Mouse (Mus musculus) heart, embryonic 10.5 days (tissue): ENCODE data around the gene Chrm3. TPM values are rescaled to one million over a fixed set of nuclear protein-coding genes. Genes with fewer than 3 reads are reported as not detected.
"Not testable (repeated sequence)": the region's sequence is repeated elsewhere in the genome, so short reads cannot be mapped to it uniquely, and the experiment has no call there.

Experiments
- DNase-seq: peaks from one replicate; pipeline ENCODE4 v3.0.0-alpha.2; 2017; ENCODE audit warnings: low spot score
- H3K27ac ChIP-seq: fragments of 300-500 bp; sonication (generic); 2 replicates; pipeline ENCODE4 v1.5.1; 2016; ENCODE audit warnings: mild to moderate bottlenecking
- H3K27me3 ChIP-seq: fragments of 300-500 bp; sonication (generic); 2 replicates; pipeline ENCODE4 v1.6.1; 2016; ENCODE audit warnings: mild to moderate bottlenecking; ENCODE audit not compliant: poor library complexity, insufficient read depth, severe bottlenecking
- H3K36me3 ChIP-seq: fragments of 300-500 bp; sonication (generic); 2 replicates; pipeline ENCODE4 v1.6.1; 2016; ENCODE audit warnings: mild to moderate bottlenecking, moderate library complexity
- H3K4me1 ChIP-seq: fragments of 300-500 bp; sonication (generic); 2 replicates; pipeline ENCODE4 v1.6.1; 2016; ENCODE audit warnings: mild to moderate bottlenecking
- H3K4me3 ChIP-seq: fragments of 300-500 bp; sonication (generic); 2 replicates; pipeline ENCODE4 v1.5.1; 2016; ENCODE audit warnings: mild to moderate bottlenecking, moderate library complexity
- H3K9me3 ChIP-seq: fragments of 300-500 bp; sonication (generic); 2 replicates; pipeline ENCODE4 v1.6.1; 2016; ENCODE audit warnings: mild to moderate bottlenecking, moderate library complexity
- WGBS: fragments of 180-500 bp; shearing (Covaris S2); methylation state at CpG from one replicate; pipeline ENCODE4 v1.1.7; 2016; 5-methylcytosine and 5-hydroxymethylcytosine counted together
- polyA plus RNA-seq: library from polyadenylated mRNA; unstranded; fragments of >200 nt; fragmentation: Nextera tagmentation; extraction: Ambion mirVana; gene quantifications from 2 replicates; pipeline ENCODE4 v1.2.1, GENCODE M21; 2016

Chrm3 gene
- polyA plus RNA-seq, 1 experiment from 2014 or later, result 0.39 TPM

DNA sequence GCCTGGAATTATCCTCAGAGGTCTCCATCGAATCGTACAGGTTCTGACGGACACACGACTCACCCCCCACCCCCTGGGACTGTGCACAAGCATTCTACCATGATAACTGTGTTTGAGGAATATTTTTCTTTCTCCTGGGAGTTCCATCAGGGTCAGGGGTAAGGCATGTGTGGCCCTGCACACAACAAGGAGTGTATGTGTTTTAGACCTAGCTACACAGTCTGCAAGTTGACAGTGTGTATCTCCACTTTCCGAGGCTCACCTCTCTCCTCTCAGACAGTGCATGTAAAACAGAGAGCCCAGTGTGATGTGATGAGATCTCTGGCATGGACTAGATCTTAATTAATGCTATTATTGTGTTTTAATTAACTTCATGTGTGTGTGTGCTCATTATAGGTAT lies 472.4 kb downstream of the Chrm3 start:
- Histone ChIP-seq H3K4me1 (no peaks in the 10 kb centered on the region), H3K27me3 (no peaks in the 10 kb centered on the region), H3K27ac (no peak overlapping the region), H3K9me3 (no peaks in the 10 kb centered on the region), H3K36me3 (no peaks in the 10 kb centered on the region), H3K4me3 (no peak overlapping the region)
- 76% methylated on average over 5 of the region's 5 CpGs for WGBS
- DNase-seq, result no peak

DNA sequence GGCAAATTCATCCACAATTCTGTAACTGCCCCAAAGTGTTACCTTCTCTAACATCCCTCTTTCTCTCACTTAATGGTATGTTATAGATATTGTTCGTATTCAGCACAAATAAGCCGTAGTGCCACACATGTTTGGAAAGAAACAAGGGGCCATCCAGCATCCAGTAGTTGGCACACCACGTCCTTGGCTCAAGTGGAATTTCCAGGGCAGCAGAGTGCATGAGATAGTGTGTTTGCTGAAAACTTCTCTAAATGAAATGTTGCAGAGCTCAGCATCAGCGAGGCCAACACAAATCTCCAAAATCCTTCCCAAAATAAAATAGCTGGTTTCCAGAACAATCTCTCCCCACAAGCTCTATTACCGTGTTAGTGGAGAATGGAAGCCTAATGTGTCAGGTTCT lies 473.4 kb downstream of the Chrm3 start:
- no peak overlapping the region for H3K27ac ChIP-seq
- no peaks in the 10 kb centered on the region for H3K9me3 ChIP-seq
- WGBS, result 85% methylated on average over 5 of the region's 5 CpGs
- no peaks in the 10 kb centered on the region for H3K36me3 ChIP-seq
- no peaks in the 10 kb centered on the region for H3K27me3 ChIP-seq
- H3K4me3 ChIP-seq, result no peak overlapping the region
- no peak for DNase-seq
- H3K4me1 ChIP-seq, result no peaks in the 10 kb centered on the region

DNA sequence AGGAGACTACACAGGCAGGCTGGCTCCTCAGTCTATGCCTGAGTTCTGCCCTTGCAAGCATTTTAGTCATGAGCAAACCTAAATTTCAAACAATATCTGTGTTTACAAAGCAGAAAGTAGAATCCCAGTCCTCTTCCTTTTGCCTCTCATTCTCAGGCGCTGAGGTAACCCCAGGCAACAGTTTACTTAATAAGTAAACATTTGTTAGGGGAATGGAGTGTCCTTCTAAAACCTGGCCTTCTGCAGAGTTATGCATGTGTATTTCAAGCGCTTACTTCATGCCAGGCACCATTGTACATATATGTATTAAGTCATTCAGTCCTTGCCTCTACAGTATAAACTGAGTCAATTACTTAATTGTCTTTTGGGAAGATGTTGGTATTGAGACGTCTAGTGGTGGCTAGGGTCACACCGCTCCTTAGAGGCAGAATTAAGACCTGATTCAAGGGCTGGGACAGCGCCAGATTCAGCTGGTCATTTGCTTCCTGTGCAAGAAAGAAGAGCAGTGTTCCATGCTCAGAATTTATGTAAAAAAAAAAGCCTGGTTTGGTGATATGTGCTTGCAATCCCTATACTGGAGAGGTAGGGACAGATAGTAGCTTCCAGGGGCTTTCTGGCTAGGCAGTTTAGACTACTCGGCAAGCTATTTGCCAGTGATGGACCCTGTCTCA lies 474.0 kb downstream of the Chrm3 start:
- DNase-seq, result no peak
- H3K4me1 ChIP-seq, result no peaks in the 10 kb centered on the region
- H3K36me3 ChIP-seq, result no peaks in the 10 kb centered on the region
- no peak overlapping the region for H3K27ac ChIP-seq
- WGBS, result 73% methylated on average over 6 of the region's 6 CpGs
- no peak overlapping the region for H3K4me3 ChIP-seq
- no peaks in the 10 kb centered on the region for H3K27me3 ChIP-seq
- no peaks in the 10 kb centered on the region for H3K9me3 ChIP-seq

DNA sequence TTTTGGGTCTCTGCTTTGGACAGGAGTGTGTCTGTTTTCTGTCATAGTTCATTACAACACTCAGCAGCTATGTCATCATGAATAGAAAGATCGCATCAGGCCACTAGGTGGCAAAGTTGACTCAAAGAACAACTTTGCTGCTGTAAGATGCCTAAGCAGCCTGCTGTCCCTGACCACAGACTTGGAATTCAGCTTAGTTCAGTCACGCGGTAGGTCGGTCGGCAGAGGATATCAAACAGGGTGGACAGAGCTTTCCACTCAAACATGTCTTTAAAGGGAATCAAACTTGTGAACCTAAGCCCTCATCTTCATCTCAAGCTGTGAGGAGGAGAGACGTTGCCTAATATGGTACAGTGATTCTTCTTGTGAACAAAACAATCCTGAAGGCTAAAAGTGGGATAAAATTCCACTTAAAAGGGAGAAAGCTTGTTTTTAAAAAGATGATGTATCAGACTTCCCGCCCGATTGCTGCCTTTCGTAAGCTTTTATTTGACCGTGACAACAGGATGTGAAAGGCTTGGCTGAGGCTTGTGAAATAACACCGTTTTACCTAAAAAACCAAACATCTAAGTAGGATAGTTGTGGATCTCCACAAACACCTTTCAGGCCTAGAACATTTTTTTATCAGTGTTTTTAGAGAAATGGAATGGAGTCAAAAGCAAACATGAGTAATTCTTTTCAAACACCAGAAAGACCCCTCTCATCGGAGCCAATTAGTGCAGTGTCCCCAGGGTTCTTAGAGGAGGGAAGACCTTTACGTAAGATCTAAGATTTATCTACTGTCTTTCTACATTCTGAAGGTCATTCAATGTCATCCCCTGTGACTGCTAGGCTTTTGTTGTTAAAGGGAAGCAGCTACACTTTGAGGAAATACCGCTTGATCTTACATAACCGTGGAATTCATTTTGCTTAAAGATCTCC lies 478.0 kb downstream of the Chrm3 start:
- WGBS, result 49% methylated on average over 15 of the region's 15 CpGs
- no peaks in the 10 kb centered on the region for H3K27me3 ChIP-seq
- H3K36me3 ChIP-seq, result no peaks in the 10 kb centered on the region
- peak; percentile 87 for DNase-seq
- H3K27ac ChIP-seq, result no peak overlapping the region
- no peaks in the 10 kb centered on the region for H3K9me3 ChIP-seq
- H3K4me3 ChIP-seq, result no peak overlapping the region
- H3K4me1 ChIP-seq, result no peaks in the 10 kb centered on the region

DNA sequence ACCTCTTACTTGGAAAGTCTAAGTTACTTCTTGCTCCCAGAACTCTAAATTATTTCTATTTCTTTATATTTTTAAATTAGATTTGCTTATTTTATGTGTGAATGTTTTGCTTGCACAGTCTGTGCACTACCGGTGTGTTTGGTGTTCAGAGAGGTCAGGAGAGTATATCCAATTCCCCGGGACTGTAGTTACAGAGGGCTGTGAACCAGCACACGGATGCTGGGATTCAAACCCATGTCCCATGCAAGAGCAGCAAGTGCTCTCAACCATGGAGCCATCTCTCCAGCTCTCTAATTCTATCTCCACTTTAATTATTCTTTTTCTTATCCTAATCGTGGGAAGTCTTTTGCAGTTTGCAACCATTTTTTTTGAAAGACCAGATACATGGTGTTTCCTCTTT lies 478.7 kb downstream of the Chrm3 start:
- DNase-seq, result no peak

DNA sequence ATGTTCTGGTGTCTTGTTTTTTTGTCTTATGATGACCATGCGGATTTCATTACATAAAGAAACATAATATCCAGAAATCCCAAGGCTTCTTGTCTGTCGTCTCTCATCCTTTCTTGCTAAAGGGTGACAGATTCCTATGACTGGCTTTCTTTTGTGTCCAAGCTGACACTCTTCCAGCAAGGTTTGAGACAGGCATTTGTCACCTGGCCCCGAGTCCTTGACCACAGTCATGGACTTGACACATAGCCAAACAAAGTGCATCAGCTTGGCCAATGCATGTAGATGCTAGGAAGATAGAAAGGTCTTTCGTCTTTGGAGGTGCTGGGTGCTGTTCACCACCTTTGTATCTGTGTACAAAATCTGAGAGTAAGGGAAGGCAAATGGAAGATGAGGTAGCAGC lies 480.2 kb downstream of the Chrm3 start:
- Histone ChIP-seq H3K36me3 (no peaks in the 10 kb centered on the region), H3K4me3 (no peak overlapping the region), H3K4me1 (no peaks in the 10 kb centered on the region), H3K9me3 (no peaks in the 10 kb centered on the region), H3K27ac (no peak overlapping the region), H3K27me3 (no peaks in the 10 kb centered on the region)
- 70% methylated on average over 4 of the region's 4 CpGs for WGBS
- DNase-seq, result no peak

More for the DNA sequence above, 478.7 kb downstream of the Chrm3 start:
- Histone ChIP-seq H3K9me3 (no peaks in the 10 kb centered on the region), H3K4me1 (no peaks in the 10 kb centered on the region), H3K27ac (no peak overlapping the region), H3K4me3 (no peak overlapping the region), H3K27me3 (no peaks in the 10 kb centered on the region), H3K36me3 (no peaks in the 10 kb centered on the region)
- 42% methylated on average over 4 of the region's 4 CpGs for WGBS

DNA sequence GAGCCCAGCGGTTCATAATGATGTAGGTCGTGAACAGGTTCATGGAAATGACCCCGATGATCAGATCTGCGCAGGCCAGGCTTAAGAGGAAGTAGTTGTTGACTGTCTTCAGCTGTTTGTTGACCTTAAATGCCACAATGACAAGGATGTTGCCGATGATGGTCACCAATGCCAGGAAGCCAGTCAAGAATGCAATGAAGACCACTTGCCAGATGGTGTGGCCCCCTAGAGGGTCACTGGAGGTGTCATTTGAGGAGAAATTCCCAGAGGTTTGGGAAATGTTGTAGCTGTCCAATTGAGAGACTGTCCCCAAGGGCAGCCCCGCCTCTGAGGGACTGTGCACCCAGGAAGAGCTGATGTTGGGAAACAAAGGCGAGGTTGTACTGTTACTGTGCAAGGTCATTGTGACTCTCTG lies 482.0 kb downstream of the Chrm3 start:
- Histone ChIP-seq H3K36me3 (no peaks in the 10 kb centered on the region), H3K27me3 (no peaks in the 10 kb centered on the region), H3K27ac (no peak overlapping the region), H3K9me3 (no peaks in the 10 kb centered on the region), H3K4me1 (no peaks in the 10 kb centered on the region), H3K4me3 (no peak overlapping the region)
- DNase-seq, result no peak
- 80% methylated on average over 7 of the region's 7 CpGs for WGBS

DNA sequence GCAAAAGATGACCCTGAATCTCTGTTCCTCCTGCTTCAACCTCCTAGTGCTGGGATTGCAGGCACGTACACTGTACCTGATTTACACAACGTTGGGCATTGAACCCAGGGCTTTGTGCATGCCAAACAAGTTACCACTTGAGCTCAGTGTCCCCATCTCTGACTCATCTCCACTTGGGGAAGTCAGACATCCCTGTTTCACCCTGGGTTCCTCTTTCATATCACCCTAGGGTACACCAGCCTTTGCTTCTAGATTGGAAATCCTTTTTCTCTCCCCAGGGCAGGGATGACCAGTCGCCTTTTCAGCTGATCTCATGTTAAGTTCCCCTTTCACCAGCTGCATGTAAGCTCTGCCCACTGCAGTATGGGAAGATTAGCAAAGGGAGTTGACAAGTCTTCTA lies 487.3 kb downstream of the Chrm3 start:
- Histone ChIP-seq H3K27me3 (no peaks in the 10 kb centered on the region), H3K4me1 (no peaks in the 10 kb centered on the region), H3K9me3 (no peaks in the 10 kb centered on the region), H3K36me3 (no peaks in the 10 kb centered on the region), H3K27ac (no peak overlapping the region), H3K4me3 (no peak overlapping the region)
- no peak for DNase-seq
- WGBS, result 68% methylated on average over 3 of the region's 3 CpGs

DNA sequence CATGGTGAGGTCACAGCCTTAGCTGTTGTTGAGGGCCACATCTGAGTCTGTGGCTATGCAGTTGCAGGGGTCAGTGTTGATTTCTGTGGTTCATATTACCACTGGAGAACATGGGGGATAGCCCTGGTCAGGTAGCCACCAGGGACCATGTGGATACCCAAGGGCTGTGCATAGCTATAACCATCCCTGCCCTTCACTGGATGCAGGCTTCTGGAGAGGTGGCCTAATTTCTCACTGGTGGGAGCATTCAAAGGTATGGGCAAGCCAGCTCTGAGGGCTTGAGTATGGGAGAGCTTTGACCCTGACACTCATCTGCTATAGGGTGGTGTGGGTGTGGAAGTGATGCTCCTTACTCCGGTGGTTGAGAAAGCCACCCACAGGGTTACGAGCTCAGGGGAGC lies 494.5 kb downstream of the Chrm3 start:
- Histone ChIP-seq H3K4me1 (no peaks in the 10 kb centered on the region), H3K4me3 (no peak overlapping the region), H3K27me3 (no peaks in the 10 kb centered on the region), H3K27ac (no peak overlapping the region), H3K36me3 (no peaks in the 10 kb centered on the region), H3K9me3 (no peaks in the 10 kb centered on the region)
- whole genome bisulfite sequencing, result 85% methylated on average over 2 of the region's 2 CpGs
- DNase-seq, result peak; percentile 46

DNA sequence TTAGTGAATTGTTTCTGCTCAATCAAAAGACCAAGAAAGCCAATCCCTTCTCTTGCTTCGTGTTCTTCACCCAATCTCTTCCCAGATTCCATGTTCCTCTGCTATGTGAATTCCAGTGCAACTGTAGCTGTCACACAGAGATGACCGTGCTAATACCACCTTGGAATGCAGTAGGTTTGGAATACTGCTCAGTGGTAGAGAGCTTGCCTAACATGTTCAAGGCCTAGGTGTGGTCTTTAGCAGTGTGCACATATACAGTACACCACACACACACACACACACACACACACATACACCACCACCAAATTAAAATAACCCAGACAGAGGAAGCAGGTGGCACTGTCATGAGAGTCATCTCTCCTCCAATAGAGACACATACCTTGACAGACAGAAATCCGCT lies 513.1 kb downstream of the Chrm3 start:
- Histone ChIP-seq H3K27ac (no peak overlapping the region), H3K27me3 (no peaks in the 10 kb centered on the region), H3K36me3 (no peaks in the 10 kb centered on the region), H3K9me3 (no peaks in the 10 kb centered on the region), H3K4me3 (no peak overlapping the region), H3K4me1 (no peaks in the 10 kb centered on the region)
- no peak for DNase-seq
- WGBS, result 84% methylated on average over 3 of the region's 3 CpGs

DNA sequence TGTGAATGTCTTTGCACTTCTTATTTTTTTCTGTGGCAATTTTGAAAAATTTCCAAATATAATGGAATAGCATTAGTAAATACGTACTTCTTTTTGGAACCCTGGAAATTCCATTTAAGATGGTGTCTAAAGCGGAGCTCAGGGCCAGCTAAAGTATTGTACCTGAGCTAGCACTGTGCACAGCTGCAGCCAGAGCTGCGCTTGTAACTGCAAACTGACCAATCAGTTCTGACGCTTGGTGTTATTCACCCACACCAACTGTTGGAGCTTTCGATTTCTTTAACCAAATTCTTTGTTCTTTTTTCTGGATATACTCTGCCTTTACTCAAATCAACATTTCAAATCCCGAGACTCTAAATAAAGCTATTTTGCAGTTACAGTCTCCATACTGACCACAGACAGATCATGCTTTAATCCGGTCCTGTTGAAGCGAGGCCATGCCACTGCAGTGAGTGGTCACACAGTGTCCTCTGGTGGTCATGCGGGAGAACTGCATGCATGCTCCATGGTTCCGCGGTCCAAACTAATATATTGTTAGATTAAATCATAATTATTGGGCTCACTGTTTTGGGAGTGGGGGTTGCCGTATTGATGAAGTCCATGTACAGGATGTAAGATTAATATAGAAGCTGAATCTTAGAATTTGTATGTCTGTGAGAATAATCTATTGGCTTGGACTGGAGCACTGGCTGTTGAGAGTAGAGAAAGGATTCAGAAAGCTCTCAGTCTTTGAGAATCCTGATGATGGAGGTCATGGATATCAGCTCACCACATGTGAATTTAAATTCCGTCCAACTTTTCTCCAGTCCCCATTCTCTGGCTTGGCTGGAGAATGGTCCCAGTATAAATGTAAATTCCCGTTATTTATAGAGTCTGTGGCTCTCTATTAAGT lies 513.9 kb downstream of the Chrm3 start:
- Histone ChIP-seq H3K27ac (no peak overlapping the region), H3K4me3 (0 out of 2 replicates have a peak overlapping the region, but pooled peaks have one; percentile 13), H3K27me3 (no peaks in the 10 kb centered on the region), H3K9me3 (no peaks in the 10 kb centered on the region), H3K4me1 (no peaks in the 10 kb centered on the region), H3K36me3 (no peaks in the 10 kb centered on the region)
- DNase-seq, result no peak
- 41% methylated on average over 14 of the region's 14 CpGs for WGBS

DNA sequence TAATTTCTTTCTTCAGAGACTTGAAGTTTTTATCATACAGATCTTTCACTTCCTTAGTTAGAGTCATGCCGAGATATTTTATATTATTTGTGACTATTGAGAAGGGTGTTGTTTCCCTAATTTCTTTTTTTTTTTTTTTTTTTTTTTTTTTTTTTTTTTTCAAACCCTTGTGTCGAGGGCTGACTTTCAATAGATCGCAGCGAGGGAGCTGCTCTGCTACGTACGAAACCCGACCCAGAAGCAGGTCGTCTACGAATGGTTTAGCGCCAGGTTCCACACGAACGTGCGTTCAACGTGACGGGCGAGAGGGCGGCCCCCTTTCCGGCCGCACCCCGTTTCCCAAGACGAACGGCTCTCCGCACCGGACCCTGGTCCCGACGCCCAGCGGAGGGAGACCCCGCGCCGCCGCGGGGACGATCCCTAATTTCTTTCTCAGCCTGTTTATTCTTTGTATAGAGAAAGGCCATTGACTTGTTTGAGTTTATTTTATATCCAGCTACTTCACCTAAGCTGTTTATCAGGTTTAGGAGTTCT lies 526.4 kb downstream of the Chrm3 start:
- not testable (repeated sequence) for H3K9me3 ChIP-seq, H3K27me3 ChIP-seq, H3K4me3 ChIP-seq, H3K4me1 ChIP-seq, H3K36me3 ChIP-seq, H3K27ac ChIP-seq
- 64% methylated on average over 33 of the region's 33 CpGs for WGBS
- DNase-seq, result peak; percentile 70
